Mouse (Mus musculus) pancreas, adult 10 weeks (tissue): ENCODE measurements around the gene Slc37a1. TPM values are rescaled to one million over a fixed set of nuclear protein-coding genes. Genes with fewer than 3 reads are reported as not detected.

Experiments used
- polyA plus RNA-seq: library from polyadenylated mRNA; stranded (reverse); fragments of 350-450 nt; fragmentation: Illumina TruSeq; extraction: RNeasy Lipid Tissue Mini Kit (QIAGEN cat#74804); gene quantifications from one replicate; pipeline ENCODE4 v1.2.3, GENCODE M21; 2015; ENCODE audit warnings: low read depth, low replicate concordance; ENCODE audit not compliant: insufficient read depth

The Slc37a1 gene
- polyA plus RNA-seq, result 4.8 TPM

DNA sequence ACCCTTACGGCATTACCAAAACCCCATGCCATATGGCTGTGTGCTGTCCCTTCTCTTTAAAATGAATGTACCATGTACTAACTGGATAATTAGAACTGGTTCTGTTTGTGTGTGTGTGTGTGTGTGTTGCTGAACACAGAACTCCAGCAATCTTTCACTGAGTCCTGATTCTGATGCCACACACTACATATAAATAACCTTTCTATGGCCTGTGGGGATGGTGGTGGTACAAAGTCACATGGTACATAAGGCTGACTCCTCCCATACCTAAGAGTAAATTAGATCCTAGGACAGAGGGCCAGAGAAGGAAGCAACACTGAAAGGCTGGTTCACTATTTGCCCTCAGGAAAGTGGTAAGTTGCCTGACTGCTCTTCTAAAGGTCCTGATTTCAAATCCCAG lies at the start of gene Slc37a1:
Slc37a1 (plus strand) TSS at position 301 of the 400 bp plus-strand sequence.

DNA sequence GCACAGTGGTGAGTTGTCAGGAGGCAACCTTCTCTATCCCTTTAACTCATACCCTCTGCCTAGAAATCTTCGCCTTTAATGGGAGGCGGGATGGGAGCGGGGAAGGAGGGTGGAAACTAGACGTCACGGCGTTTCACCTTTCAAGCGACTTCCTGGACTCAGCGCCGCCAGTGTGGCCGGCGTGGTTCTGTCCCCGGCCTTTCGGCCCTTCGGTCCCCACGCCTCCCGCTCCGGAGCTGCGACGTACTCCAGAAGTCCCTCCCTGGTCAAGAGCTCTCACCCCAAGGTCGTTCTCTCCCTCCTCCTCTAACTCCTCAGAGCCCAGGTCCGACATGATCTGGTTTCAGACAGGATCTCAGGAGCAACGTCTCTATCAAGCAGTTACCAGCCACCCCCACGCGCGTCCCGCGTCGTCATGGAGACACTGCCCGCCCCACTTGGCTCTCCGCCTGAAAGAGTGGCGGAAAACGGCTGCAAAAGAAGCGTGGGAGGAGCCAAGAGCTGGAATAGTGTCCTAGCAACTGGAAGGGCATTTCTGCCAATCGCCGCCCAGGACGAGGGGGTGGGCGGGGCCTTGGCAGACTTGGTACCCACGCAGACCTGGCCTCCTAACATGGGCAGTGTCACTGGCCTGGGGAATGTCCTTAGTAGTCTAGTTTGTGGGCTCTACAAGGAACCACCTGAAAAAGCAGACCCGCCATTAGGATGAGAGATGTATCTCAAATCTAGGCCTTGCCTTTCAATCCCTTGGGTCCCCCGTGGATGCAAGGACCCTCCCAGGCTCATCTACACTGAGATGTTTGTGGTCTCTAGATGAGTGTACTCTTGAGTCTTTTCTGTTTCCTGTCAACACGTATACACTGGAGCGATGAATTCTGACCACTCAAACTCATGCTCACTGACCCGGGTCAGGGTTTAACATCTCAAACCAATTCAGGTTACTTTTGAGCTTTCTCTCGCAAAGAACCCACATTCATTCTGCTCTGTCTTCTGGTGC lies 9.4 kb upstream of the Slc37a1 start, which contains the start of gene Rsph1:
Rsph1 (minus strand) TSS at position 462 of the 997 bp plus-strand sequence.

GRCm38 (mm10) chr17:31385671-31386665 lies 99.4 kb downstream of the Slc37a1 start, which contains the start of gene Pde9a:
Gene Pde9a, plus strand, starts transcription at chr17:31386210.

Other genes starting within 250 kb of the Slc37a1 start
- gene Abcg1, start 229.1 kb upstream of the Slc37a1 start, polyA plus RNA-seq, result 3.0 TPM
- not detected for gene Tff3, start 157.1 kb upstream of the Slc37a1 start, polyA plus RNA-seq
- gene Tff2, start 142.5 kb upstream of the Slc37a1 start, polyA plus RNA-seq, result 3,679 TPM
- not detected for gene Tff1, start 121.5 kb upstream of the Slc37a1 start, polyA plus RNA-seq
- gene Tmprss3, start 87.8 kb upstream of the Slc37a1 start, polyA plus RNA-seq, result not detected
- 0.31 TPM for gene Ubash3a, start 78.9 kb upstream of the Slc37a1 start, polyA plus RNA-seq
- gene Rsph1, start 9.4 kb upstream of the Slc37a1 start, polyA plus RNA-seq, result 1.7 TPM
- 2.3 TPM for gene Pde9a, start 99.4 kb downstream of the Slc37a1 start, polyA plus RNA-seq
- 5.0 TPM for gene Wdr4, start 233.2 kb downstream of the Slc37a1 start, polyA plus RNA-seq
- 73.4 TPM for gene Ndufv3, start 233.3 kb downstream of the Slc37a1 start, polyA plus RNA-seq